Mouse (Mus musculus) stomach, embryonic 14.5 days (tissue): ENCODE measurements around the gene Vwa7. TPM values are rescaled to one million over a fixed set of nuclear protein-coding genes. Genes with fewer than 3 reads are reported as not detected.
"Not testable (repeated sequence)": the region's sequence is repeated elsewhere in the genome, so short reads cannot be mapped to it uniquely, and the experiment has no call there.

Experiments
- ATAC-seq: fragments of 200-750 bp; cut with Nextera tagmentation; 2 replicates; pipeline ENCODE4 v1.8.0; 2017; ENCODE audit warnings: low read depth, moderate TSS enrichment; ENCODE audit not compliant: insufficient number of reproducible peaks, insufficient read depth, low FRiP score
- H3K27ac ChIP-seq: fragments of 300-500 bp; sonication (generic); 2 replicates; pipeline ENCODE4 v1.5.1; 2014; ENCODE audit warnings: mild to moderate bottlenecking, low read length, moderate library complexity, mixed read lengths
- H3K27me3 ChIP-seq: fragments of 300-500 bp; sonication (generic); 2 replicates; pipeline ENCODE4 v1.6.1; 2014; ENCODE audit warnings: low read length, control low read depth, mixed read lengths; ENCODE audit not compliant: control insufficient read depth, insufficient read depth
- H3K36me3 ChIP-seq: fragments of 300-500 bp; sonication (generic); 2 replicates; pipeline ENCODE4 v1.6.1; 2014; ENCODE audit warnings: mild to moderate bottlenecking, control low read depth, low read length, moderate library complexity, mixed read lengths; ENCODE audit not compliant: control insufficient read depth, insufficient read depth
- H3K4me1 ChIP-seq: fragments of 300-500 bp; sonication (generic); 2 replicates; pipeline ENCODE4 v1.6.1; 2014; ENCODE audit warnings: low read length, control low read depth, mixed read lengths; ENCODE audit not compliant: control insufficient read depth, insufficient read depth
- H3K4me2 ChIP-seq: fragments of 300-500 bp; sonication (generic); replicated peaks from 2 replicates; pipeline ENCODE4 v1.6.1; 2014; ENCODE audit warnings: low read depth, low read length, control low read depth
- H3K4me3 ChIP-seq: fragments of 300-500 bp; sonication (generic); 2 replicates; pipeline ENCODE4 v1.5.1; 2014; ENCODE audit warnings: low read depth, low read length, control low read depth
- H3K9ac ChIP-seq: fragments of 300-500 bp; sonication (generic); replicated peaks from 2 replicates; pipeline ENCODE4 v1.6.1; 2014; ENCODE audit warnings: low read depth, mild to moderate bottlenecking, control low read depth, low read length, moderate library complexity, mixed read lengths
- H3K9me3 ChIP-seq: fragments of 300-500 bp; sonication (generic); 2 replicates; pipeline ENCODE4 v1.6.1; 2016; ENCODE audit warnings: low read depth, low read length, control low read depth; ENCODE audit not compliant: control insufficient read depth
- WGBS: fragments of 180-500 bp; shearing (Covaris S2); extraction: QIAGEN DNeasy Blood & Tissue Kit; methylation state at CpG from one replicate; pipeline ENCODE4 v1.1.7; 2014; 5-methylcytosine and 5-hydroxymethylcytosine counted together
- polyA plus RNA-seq: library from polyadenylated mRNA; unstranded; fragments of >200 nt; fragmentation: Nextera tagmentation; extraction: Ambion mirVana; gene quantifications from 2 replicates; pipeline ENCODE4 v1.2.1, GENCODE M21; 2014

Gene Vwa7
- polyA plus RNA-seq, 1 experiment from 2014 or later = 0.22 TPM

- no peak overlapping the region for H3K4me2 ChIP-seq
- H3K4me3 ChIP-seq = no peak overlapping the region
- no peaks in the 10 kb centered on the region for H3K36me3 ChIP-seq
- no peak overlapping the region for H3K9ac ChIP-seq
- H3K9me3 ChIP-seq = no peaks in the 10 kb centered on the region
- H3K27ac ChIP-seq = no peak overlapping the region
- no peak for ATAC-seq
- peaks cover 17% of the 10 kb centered on the region for H3K4me1 ChIP-seq
- WGBS = 86% methylated on average over 2 of the region's 2 CpGs
- no peaks in the 10 kb centered on the region for H3K27me3 ChIP-seq
Measured at GRCm38 (mm10) chr17:35028315-35028714, 11.9 kb downstream of the Vwa7 start.

GRCm38 (mm10) chr17:35029691-35030532 is 13.5 kb downstream of the Vwa7 start:
- no peak for ATAC-seq
- Histone ChIP-seq H3K9ac (no peak overlapping the region), H3K4me3 (no peak overlapping the region), H3K9me3 (no peaks in the 10 kb centered on the region), H3K4me1 (peaks cover 11% of the 10 kb centered on the region), H3K4me2 (no peak overlapping the region), H3K27me3 (no peaks in the 10 kb centered on the region), H3K27ac (no peak overlapping the region), H3K36me3 (no peaks in the 10 kb centered on the region)
- WGBS = 33% methylated on average over 19 of the region's 19 CpGs

- H3K27ac ChIP-seq = no peak overlapping the region
- ATAC-seq = no peak
Measured at GRCm38 (mm10) chr17:35031272-35031671, 14.9 kb downstream of the Vwa7 start.

GRCm38 (mm10) chr17:35031880-35032279 is 15.5 kb downstream of the Vwa7 start:
- no peaks in the 10 kb centered on the region for H3K36me3 ChIP-seq
- H3K4me3 ChIP-seq = no peak overlapping the region
- H3K4me2 ChIP-seq = no peak overlapping the region
- H3K9ac ChIP-seq = no peak overlapping the region
- WGBS = 73% methylated on average over 7 of the region's 7 CpGs
- no peaks in the 10 kb centered on the region for H3K9me3 ChIP-seq
- ATAC-seq = no peak
- H3K27ac ChIP-seq = no peak overlapping the region
- no peaks in the 10 kb centered on the region for H3K27me3 ChIP-seq
- peaks cover 11% of the 10 kb centered on the region; the same call in 1 of the 2 replicates for H3K4me1 ChIP-seq

More at GRCm38 (mm10) chr17:35031272-35031671, 14.9 kb downstream of the Vwa7 start:
- Histone ChIP-seq H3K27me3 (no peaks in the 10 kb centered on the region), H3K9me3 (no peaks in the 10 kb centered on the region), H3K4me2 (no peak overlapping the region), H3K4me3 (no peak overlapping the region), H3K36me3 (no peaks in the 10 kb centered on the region), H3K4me1 (peaks cover 11% of the 10 kb centered on the region), H3K9ac (no peak overlapping the region)
- WGBS = 90% methylated on average over 11 of the region's 11 CpGs

GRCm38 (mm10) chr17:35032323-35032870 is 16.0 kb downstream of the Vwa7 start:
- no peak overlapping the region for H3K4me2 ChIP-seq
- no peaks in the 10 kb centered on the region for H3K36me3 ChIP-seq
- H3K4me3 ChIP-seq = no peak overlapping the region
- H3K27ac ChIP-seq = no peak overlapping the region
- peaks cover 11% of the 10 kb centered on the region; the same call in 1 of the 2 replicates for H3K4me1 ChIP-seq
- H3K27me3 ChIP-seq = no peaks in the 10 kb centered on the region
- H3K9ac ChIP-seq = no peak overlapping the region
- ATAC-seq = no peak
- 65% methylated on average over 8 of the region's 8 CpGs for WGBS
- no peaks in the 10 kb centered on the region for H3K9me3 ChIP-seq

- ATAC-seq, H3K4me2 ChIP-seq, H3K27me3 ChIP-seq, H3K9me3 ChIP-seq, H3K4me1 ChIP-seq, H3K4me3 ChIP-seq, H3K27ac ChIP-seq, H3K9ac ChIP-seq, H3K36me3 ChIP-seq: not testable (repeated sequence)
- 71% methylated on average over 1 of the region's 1 CpGs for WGBS
Measured at GRCm38 (mm10) chr17:35033703-35034102, 17.3 kb downstream of the Vwa7 start.

GRCm38 (mm10) chr17:35034896-35035295 is 18.5 kb downstream of the Vwa7 start:
- WGBS = 59% methylated on average over 6 of the region's 6 CpGs
- Histone ChIP-seq H3K4me1 (0 out of 2 replicates have a peak, but pooled peaks cover 2% of the 10 kb centered on the region), H3K27me3 (no peaks in the 10 kb centered on the region), H3K36me3 (no peaks in the 10 kb centered on the region), H3K9ac (no peak overlapping the region), H3K9me3 (no peaks in the 10 kb centered on the region), H3K27ac (no peak overlapping the region), H3K4me3 (no peak overlapping the region), H3K4me2 (no peak overlapping the region)
- ATAC-seq = no peak

GRCm38 (mm10) chr17:35039121-35039873 is 22.9 kb downstream of the Vwa7 start:
- ATAC-seq = no peak
- no peaks in the 10 kb centered on the region for H3K4me1 ChIP-seq
- H3K27me3 ChIP-seq = no peaks in the 10 kb centered on the region
- H3K9me3 ChIP-seq = no peaks in the 10 kb centered on the region
- H3K9ac ChIP-seq = no peak overlapping the region
- WGBS = 77% methylated on average over 11 of the region's 11 CpGs
- H3K36me3 ChIP-seq = no peaks in the 10 kb centered on the region
- H3K4me3 ChIP-seq = no peak overlapping the region
- no peak overlapping the region for H3K4me2 ChIP-seq
- H3K27ac ChIP-seq = no peak overlapping the region
